Mouse (Mus musculus): ENCODE results near the gene Scrn1. TPM values are rescaled to one million over a fixed set of nuclear protein-coding genes. Genes with fewer than 3 reads are reported as not detected.
A peak's percentile ranks its signal among the peaks of the same experiment; 100 is the strongest.

Gene Scrn1
- total RNA-seq, 4 experiments from 2014 or later: 5.8 to 6.8 (median 6.4) TPM

- DNase-seq (ENCODE audit: low spot score): no peak
These were observed 244 bp upstream of the Scrn1 start for GRCm38 (mm10) chr6:54566546-54566919.

DNA sequence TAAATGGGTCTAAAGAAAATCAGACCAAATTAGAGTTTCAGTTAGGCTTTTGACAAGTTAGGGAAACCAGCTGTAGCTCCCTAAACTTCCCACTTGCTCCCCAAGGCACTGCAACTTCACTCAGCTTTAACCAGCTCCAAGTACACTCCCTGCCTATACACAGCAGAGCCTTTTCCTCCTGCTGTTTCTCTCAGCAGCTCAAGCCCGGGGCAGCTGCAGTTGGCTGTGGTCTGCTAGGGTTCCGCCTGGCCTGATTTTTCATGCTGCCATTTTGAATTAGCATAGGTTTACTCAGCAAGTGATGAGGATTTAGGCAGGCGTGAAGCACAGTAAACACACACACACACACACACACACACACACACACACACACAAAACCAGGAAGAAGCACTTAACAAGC lies 1.3 kb downstream of the Scrn1 start:
- no peak for DNase-seq (ENCODE audit: low spot score)

GRCm38 (mm10) chr6:54564506-54564991 lies 1.7 kb downstream of the Scrn1 start:
- DNase-seq (ENCODE audit: low spot score): no peak

- no peak for DNase-seq (ENCODE audit: low spot score)
These were observed 2.7 kb downstream of the Scrn1 start for GRCm38 (mm10) chr6:54563561-54563960.

- no peak for DNase-seq (ENCODE audit: low spot score)
These were observed 4.1 kb downstream of the Scrn1 start for GRCm38 (mm10) chr6:54562018-54562809.

DNA sequence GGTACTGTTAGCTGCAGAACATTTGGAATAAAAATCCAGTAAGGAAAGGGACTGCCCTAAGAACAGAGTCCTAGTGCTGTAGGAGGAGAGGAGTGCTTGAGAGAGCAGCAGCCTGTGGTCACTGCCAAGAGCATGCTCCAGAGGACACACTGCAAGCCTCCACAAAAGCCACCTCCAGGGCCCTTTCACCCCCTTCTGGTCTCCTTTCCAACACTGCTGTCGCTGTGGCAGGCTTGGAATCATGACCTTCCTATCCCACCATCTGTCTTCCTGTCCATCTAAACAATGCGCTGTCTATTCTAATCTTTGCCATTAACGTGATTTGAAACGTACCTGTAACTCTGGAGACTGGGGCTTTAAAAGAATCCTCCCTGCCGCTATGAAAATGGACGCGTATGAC lies 7.8 kb downstream of the Scrn1 start:
- no peak for DNase-seq (ENCODE audit: low spot score)

- DNase-seq (ENCODE audit: low spot score): no peak
These were observed 8.6 kb downstream of the Scrn1 start for GRCm38 (mm10) chr6:54557671-54558070.

DNA sequence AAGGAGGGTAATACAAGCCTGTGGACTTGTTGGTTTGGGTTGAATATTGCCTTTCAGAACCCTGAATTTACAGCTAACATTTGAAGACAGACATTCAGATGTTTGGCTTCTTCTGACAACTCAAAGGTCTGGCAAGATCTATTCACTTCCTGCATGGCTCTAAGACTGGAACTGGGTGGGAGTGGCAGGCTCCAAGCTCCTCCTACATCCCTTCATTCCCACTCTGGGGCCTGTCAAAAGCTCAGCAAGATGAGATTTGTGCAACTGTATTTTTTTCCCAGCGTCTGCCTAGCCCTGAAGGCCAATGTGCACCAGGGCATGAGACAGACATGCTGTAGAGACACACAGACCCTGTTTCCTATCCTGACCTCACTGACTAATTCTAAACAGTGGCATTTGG lies 10.5 kb downstream of the Scrn1 start:
- DNase-seq (ENCODE audit: low spot score): no peak

DNA sequence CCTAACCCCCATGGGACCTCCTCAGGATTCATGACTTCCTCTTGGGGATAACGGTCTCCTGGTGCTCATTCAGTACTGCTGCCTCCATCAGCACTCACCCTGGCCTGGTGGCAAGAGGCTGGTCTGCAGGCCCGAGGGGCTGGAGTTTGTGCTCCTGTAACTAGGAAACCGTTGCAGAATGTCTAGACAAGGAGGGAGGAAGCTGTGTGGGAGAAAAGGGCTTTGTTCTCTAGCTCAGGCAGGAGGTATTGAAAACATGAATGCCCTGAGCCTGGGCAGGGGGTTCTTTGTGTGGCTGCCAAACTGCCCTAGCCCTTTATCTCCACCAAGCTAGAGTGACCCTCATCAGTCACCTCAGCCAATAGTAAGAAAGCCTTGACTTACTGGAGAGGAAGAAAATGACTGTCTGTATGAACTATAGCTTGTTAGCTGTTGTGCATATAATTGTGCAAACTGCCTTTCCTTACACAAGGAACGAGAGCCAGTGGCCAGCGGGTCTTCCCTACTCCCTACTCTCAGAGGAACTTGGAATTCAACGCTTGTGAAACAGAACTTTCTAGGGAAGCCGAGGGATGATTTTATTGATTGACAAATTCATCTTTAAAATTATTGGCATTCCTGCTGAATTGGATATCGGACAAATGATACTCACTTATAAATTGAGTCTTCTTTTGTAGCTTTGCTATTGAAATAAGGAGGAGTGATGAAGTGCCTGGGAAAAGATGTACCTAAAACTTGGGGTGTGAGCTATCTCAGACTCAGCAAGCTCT lies 11.8 kb downstream of the Scrn1 start:
- no peak for DNase-seq (ENCODE audit: low spot score)

DNA sequence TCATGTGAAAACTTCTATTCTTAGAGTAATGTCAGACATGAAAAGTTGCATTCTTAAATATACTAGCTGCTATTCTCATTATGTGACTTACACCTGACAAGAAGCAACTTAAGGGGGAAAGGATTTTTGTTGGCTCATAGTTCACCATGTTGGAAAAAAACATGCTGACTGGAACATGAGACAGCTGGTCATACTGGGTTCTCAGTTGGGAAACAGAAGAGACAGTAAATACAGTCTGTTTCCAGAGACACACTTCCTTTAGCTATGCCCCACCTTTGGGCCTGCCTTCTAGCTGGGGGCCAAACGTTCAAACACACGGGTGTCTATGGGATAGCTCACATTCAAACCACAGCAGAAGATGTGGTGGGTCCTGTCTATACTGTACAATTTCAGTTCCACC lies 12.7 kb downstream of the Scrn1 start:
- no peak for DNase-seq (ENCODE audit: low spot score)

GRCm38 (mm10) chr6:54552721-54553413 lies 13.4 kb downstream of the Scrn1 start:
- DNase-seq (ENCODE audit: low spot score): no peak

DNA sequence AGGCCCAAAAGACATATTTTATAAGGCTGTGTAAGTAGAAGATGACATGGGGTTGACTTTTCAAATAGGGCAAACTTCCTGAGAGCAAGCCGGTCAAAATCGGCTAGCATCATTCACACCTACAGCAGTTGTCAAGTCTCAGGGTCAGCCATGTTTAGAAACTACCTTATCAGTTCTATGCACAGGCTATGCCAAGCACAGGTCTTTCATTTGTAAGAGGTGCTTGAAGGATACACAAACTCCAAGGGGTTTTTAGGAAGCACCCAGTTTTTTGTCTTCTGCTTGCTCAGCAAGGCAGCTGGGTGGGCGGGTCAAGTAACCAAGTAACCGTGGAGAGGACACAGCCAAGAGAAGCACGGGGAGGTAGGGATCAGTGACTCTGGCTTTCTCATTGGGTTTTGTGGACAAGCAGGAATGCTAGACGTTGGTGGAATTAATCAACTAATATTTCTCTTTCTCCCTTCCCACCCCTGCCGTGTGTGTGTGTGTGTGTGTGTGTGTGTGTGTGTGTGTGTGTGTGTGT lies 15.4 kb downstream of the Scrn1 start:
- no peak for DNase-seq (ENCODE audit: low spot score)

DNA sequence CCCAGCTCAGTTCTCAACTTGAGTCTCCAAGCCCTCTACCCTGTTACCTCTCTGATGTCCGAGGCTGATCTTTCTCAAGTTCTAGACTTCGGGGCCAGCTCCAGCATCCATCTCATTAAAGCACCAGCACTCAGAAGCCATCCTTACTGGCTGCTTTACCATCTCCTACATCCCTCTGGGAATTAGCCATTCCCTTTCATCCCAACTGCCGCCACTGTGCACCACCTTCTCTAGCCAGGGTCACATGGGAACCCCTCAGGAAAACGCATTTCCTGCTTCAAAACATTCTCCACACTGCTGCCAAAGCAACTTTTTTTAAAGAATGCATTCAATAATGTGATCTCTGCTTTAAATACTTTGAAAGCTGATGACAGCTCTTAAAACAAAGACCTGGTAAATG lies 17.0 kb downstream of the Scrn1 start:
- DNase-seq (ENCODE audit: low spot score): no peak

- no peak for DNase-seq (ENCODE audit: low spot score)
These were observed 17.8 kb downstream of the Scrn1 start for GRCm38 (mm10) chr6:54548314-54549019.

GRCm38 (mm10) chr6:54543646-54544045 lies 22.6 kb downstream of the Scrn1 start:
- DNase-seq (ENCODE audit: low spot score): no peak

DNA sequence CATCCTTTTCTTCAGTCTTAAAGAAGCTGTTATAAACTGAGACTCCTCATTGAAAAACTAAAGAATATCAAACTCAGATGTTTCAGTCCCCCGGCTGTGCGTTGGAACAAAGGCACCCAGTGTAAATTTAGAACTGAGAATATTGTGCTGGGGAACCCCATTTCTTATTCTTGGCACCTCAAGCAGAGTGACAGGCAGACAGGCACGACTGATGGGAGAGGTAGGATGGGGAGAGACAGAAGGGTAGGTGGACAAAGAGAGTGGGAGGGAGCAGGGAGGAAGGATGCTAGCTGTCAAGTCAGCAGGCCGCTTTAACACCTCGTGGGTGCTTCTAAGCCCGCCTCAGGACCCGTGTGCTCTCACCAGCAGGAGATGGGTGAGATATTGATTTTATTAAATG lies 23.5 kb downstream of the Scrn1 start:
- no peak for DNase-seq (ENCODE audit: low spot score)

GRCm38 (mm10) chr6:54540252-54540887 lies 25.9 kb downstream of the Scrn1 start:
- DNase-seq (ENCODE audit: low spot score): peak; percentile 36

DNA sequence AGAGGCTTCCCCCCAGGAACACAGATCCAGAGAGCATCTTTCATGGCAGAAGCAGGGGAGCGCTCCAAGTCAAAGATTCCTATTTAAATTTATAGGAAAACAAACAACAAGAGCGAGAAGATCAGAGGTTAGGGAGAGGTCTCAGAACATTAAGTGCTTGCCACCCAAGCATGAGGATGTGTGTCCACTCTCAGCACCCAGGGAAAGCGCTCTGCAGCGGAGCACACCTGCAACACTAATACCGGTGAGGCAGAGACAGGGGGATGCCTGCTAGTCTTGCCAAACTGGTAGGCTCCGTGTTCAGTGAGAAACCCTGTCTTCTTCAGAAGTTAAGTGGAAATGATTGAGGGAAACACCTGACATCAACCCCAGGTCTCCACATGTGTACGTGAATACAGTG lies 26.9 kb downstream of the Scrn1 start:
- no peak for DNase-seq (ENCODE audit: low spot score)

GRCm38 (mm10) chr6:54538773-54539173 lies 27.5 kb downstream of the Scrn1 start:
- DNase-seq (ENCODE audit: low spot score): no peak

DNA sequence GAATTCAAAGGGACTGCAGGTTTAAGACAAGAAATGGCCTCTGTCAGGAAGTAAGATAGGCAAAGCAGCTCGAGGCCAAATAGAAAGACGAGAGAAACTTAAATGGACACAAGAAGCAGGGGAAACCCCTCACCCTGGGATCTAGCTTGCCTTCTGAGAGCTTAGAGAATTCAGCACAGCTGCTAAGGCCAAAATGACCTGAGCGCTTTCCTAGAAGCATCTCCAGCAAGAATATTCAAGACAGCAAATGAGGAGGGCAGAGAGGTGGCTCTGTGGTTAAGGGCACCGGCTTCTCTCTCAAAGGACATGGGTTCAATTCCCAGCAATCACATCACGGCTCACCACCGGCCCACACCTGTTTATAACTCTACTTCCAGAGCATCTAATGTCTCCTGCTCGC lies 29.2 kb downstream of the Scrn1 start:
- DNase-seq (ENCODE audit: low spot score): no peak

GRCm38 (mm10) chr6:54535485-54535884 lies 30.8 kb downstream of the Scrn1 start:
- DNase-seq (ENCODE audit: low spot score): no peak
